In the genomic region with DNA sequence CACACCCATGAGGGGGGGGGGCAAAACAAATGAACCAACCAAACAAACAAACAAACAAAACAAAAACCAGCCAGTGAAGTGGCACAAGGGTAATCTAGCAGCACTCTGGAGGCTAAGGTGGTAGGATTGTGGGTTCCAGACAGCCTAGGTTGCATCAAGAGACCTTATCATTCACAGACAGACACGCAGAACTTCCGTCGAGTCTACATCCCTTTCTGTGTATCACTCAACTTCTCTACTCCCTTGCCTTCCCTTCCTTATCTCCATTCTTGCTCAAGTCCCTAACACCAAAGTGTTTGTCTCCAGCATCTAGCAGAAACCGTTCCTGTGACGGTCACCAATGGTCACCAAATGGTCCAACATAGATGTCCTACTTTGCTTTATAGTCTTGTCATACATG, we compare ENCODE assay signal across 23 mouse cellular contexts. TPM values are rescaled to one million over a fixed set of nuclear protein-coding genes. Genes with fewer than 3 reads are reported as not detected.
"Had no signal": no experiment of that assay in that cellular context is flagged by ENCODE, and none has a peak within 500 bp of the region (broad histone marks: within the 10 kb centered on the region; RNA-seq: fewer than 3 reads in every experiment).

No protein-coding gene starts in this region.

- H3K9me3 ChIP-seq: kidney, embryonic 15.5 days; limb, embryonic 12.5 days; midbrain, embryonic 13.5 days; neural tube, embryonic 15.5 days had no signal

- DNase-seq: kidney, adult 2 months; kidney, postnatal 14 days; layer of hippocampus, postnatal 36 days; lung, embryonic 14.5 days; lung, postnatal 10 days; right cerebral cortex, adult 18-20 months; right cerebral cortex, postnatal 25 days; spleen, adult 18-20 months; thymus, adult 2 months; thymus, postnatal 25 days had no signal

- H3K27ac ChIP-seq: kidney, embryonic 15.5 days; limb, embryonic 12.5 days; midbrain, embryonic 13.5 days; neural tube, embryonic 15.5 days had no signal

- H3K4me1 ChIP-seq: limb, embryonic 12.5 days; midbrain, embryonic 13.5 days had no signal

- H3K9ac ChIP-seq: kidney, embryonic 15.5 days; limb, embryonic 12.5 days; lung, embryonic 14.5 days; midbrain, embryonic 13.5 days; neural tube, embryonic 15.5 days had no signal

- H3K4me3 ChIP-seq: kidney, embryonic 15.5 days; limb, embryonic 12.5 days; midbrain, embryonic 13.5 days; myocyte; neural tube, embryonic 15.5 days had no signal

- ATAC-seq: intestine, embryonic 16.5 days; midbrain, embryonic 13.5 days had no signal

- H3K36me3 ChIP-seq: kidney, embryonic 15.5 days; limb, embryonic 12.5 days; midbrain, embryonic 13.5 days; neural tube, embryonic 15.5 days had no signal

- H3K27me3 ChIP-seq: midbrain, embryonic 13.5 days; neural tube, embryonic 15.5 days had no signal

RNA-seq across cellular contexts. Expression of a gene that starts 6.5 kb away (rescaled TPM):
- polyA plus RNA-seq: myocyte had no signal

RNA-seq across cellular contexts. Expression of a gene that starts 25.7 kb away (rescaled TPM):
- total RNA-seq: layer of hippocampus, postnatal 36 days; left cerebral cortex, adult 8-10 months; left cerebral cortex, postnatal 25 days; liver, adult 2 months; midbrain, postnatal 0 days had no signal
- polyA plus RNA-seq: intestine, embryonic 16.5 days; kidney, embryonic 15.5 days; large intestine, adult 2 months; limb, embryonic 12.5 days; liver, adult 2 months; lung, embryonic 14.5 days; midbrain, embryonic 13.5 days; midbrain, postnatal 0 days; myocyte; neural tube, embryonic 11.5 days; stomach, embryonic 14.5 days had no signal
